Mouse (Mus musculus): ENCODE measurements around the gene Ccl12.

DNA sequence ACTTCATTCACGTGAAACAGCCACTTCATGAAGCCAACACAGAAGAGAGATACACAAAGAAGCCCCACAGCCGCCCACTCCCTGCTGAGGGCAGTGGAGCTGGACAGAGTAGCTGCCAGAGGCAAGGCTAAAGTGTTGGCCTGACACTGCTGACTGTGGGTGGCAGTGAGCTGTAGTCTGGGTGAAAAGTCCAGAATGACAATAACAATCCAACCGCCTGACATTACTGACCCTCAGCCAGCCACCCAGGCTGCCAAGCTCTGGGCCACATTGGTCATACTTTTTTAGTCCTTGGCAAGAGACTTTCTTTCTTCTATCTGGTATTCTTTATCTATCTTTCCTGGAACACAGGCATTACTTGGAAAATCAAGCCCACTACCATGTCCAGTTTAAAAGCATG, 30.6 kb upstream of the Ccl12 start:
- TF ChIP-seq GATA1 (IDR thresholded peaks at IDR 0.05; ENCODE audit: low read length) (no peak), TAL1 (IDR thresholded peaks at IDR 0.05; ENCODE audit: low read length) (no peak)

All from erythroblast, embryonic 14.5 days (primary cell).